Mouse (Mus musculus) granulocyte monocyte progenitor cell, adult 5-6 weeks (primary cell): ENCODE data around the gene Fank1. TPM values are rescaled to one million over a fixed set of nuclear protein-coding genes. Genes with fewer than 3 reads are reported as not detected.

ENCODE experiments used
- ATAC-seq: replicated peaks from 2 replicates; pipeline ENCODE4 v1.8.0; 2016; ENCODE audit warnings: mild to moderate bottlenecking, moderate TSS enrichment, inconsistent platforms; ENCODE audit not compliant: poor library complexity, severe bottlenecking
- total RNA-seq, 2 experiments: library from RNA; stranded (forward) in 1 of 2; stranded (reverse) in 1 of 2; fragments of 200-712, 200-1000 nt in 1 of 2; fragments of >200 nt in 1 of 2; fragmentation: Nextera tagmentation in 1 of 2; gene quantifications; 2 replicates each; pipeline ENCODE4 v1.2.3; 2014 to 2017

Gene Fank1
- total RNA-seq, 2 experiments from 2014 or later, result not detected

GRCm38 (mm10) chr7:133765240-133765848 is 11.3 kb upstream of the Fank1 start:
- no peak for ATAC-seq

- no peak for ATAC-seq
These were observed 10.8 kb upstream of the Fank1 start for GRCm38 (mm10) chr7:133765849-133766243.

GRCm38 (mm10) chr7:133768027-133768426 is 8.6 kb upstream of the Fank1 start:
- no peak for ATAC-seq

- no peak for ATAC-seq
These were observed 8.1 kb upstream of the Fank1 start for GRCm38 (mm10) chr7:133768517-133768916.

- no peak for ATAC-seq
These were observed 1.5 kb upstream of the Fank1 start for GRCm38 (mm10) chr7:133775179-133775578.

- ATAC-seq, result peak; percentile 40
These were observed 650 bp upstream of the Fank1 start for GRCm38 (mm10) chr7:133775796-133776625.

- ATAC-seq, result no peak
These were observed 4.9 kb downstream of the Fank1 start for GRCm38 (mm10) chr7:133781583-133781982.

- no peak for ATAC-seq
These were observed 5.3 kb downstream of the Fank1 start for GRCm38 (mm10) chr7:133781991-133782390.

GRCm38 (mm10) chr7:133782717-133783435 is 6.2 kb downstream of the Fank1 start, which contains the start of gene Dhx32:
Dhx32 (minus strand) TSS chr7:133782726.
- peak; percentile 91 for ATAC-seq

GRCm38 (mm10) chr7:133787571-133787970 is 10.9 kb downstream of the Fank1 start:
- no peak for ATAC-seq

GRCm38 (mm10) chr7:133788147-133788546 is 11.5 kb downstream of the Fank1 start:
- ATAC-seq, result no peak

- ATAC-seq, result no peak
These were observed 13.5 kb downstream of the Fank1 start for GRCm38 (mm10) chr7:133790171-133790570.

- no peak for ATAC-seq
These were observed 14.1 kb downstream of the Fank1 start for GRCm38 (mm10) chr7:133790608-133791229.

GRCm38 (mm10) chr7:133792771-133793170 is 16.1 kb downstream of the Fank1 start:
- ATAC-seq, result no peak

GRCm38 (mm10) chr7:133793248-133794131 is 16.8 kb downstream of the Fank1 start:
- ATAC-seq, result no peak

- ATAC-seq, result no peak
These were observed 18.1 kb downstream of the Fank1 start for GRCm38 (mm10) chr7:133794720-133795119.

- no peak for ATAC-seq
These were observed 23.3 kb downstream of the Fank1 start for GRCm38 (mm10) chr7:133799928-133800327.

GRCm38 (mm10) chr7:133801823-133802222 is 25.2 kb downstream of the Fank1 start:
- ATAC-seq, result no peak

GRCm38 (mm10) chr7:133805614-133806175 is 29.0 kb downstream of the Fank1 start:
- peak; percentile 67 for ATAC-seq
